Mouse (Mus musculus) heart, adult 8-10 months (tissue): ENCODE results near the gene Plcd3. TPM values are rescaled to one million over a fixed set of nuclear protein-coding genes. Genes with fewer than 3 reads are reported as not detected.

Source experiments
- DNase-seq: peaks from one replicate; pipeline ENCODE4 v3.0.0; 2022; ENCODE audit warnings: low spot score
- total RNA-seq, 4 experiments: library from RNA; stranded (reverse); gene quantifications; 2 replicates each; pipeline ENCODE4 v1.2.4; 2022

The Plcd3 gene
- total RNA-seq, 4 experiments from 2014 or later = 10.7 to 19.1 (median 12.1) TPM

DNA sequence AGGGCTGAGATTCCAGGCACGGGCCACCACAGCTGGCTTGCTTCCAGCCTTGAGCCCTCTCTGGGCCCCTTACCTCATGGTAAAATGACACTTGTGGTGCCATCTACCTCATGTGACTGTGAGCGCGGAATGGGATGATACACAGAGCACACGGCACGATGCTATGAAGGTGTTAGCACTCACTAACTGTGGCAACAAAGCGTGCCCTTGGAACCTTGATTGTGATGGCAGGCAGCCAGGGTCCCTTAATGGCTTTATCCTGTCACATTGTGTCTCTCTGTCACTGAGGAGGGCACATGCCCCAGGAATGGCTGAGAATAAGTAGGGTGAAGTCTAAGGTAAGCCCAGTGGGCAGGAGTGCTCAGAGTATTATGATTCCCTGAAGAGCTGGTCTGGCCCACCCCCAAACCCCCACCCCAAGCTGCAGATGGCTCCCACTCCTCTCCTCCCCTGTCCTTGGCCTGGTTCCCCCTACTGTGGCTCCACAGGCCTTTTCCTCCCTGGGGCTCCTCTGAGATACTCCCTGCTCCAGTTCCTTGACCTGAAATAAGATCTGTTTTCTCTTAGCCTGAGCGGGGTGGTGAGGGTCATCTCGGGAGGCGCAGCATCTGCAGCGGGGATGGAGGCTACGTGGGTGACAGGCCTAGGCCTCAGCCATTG lies 2.8 kb downstream of the Plcd3 start:
- DNase-seq = no peak

DNA sequence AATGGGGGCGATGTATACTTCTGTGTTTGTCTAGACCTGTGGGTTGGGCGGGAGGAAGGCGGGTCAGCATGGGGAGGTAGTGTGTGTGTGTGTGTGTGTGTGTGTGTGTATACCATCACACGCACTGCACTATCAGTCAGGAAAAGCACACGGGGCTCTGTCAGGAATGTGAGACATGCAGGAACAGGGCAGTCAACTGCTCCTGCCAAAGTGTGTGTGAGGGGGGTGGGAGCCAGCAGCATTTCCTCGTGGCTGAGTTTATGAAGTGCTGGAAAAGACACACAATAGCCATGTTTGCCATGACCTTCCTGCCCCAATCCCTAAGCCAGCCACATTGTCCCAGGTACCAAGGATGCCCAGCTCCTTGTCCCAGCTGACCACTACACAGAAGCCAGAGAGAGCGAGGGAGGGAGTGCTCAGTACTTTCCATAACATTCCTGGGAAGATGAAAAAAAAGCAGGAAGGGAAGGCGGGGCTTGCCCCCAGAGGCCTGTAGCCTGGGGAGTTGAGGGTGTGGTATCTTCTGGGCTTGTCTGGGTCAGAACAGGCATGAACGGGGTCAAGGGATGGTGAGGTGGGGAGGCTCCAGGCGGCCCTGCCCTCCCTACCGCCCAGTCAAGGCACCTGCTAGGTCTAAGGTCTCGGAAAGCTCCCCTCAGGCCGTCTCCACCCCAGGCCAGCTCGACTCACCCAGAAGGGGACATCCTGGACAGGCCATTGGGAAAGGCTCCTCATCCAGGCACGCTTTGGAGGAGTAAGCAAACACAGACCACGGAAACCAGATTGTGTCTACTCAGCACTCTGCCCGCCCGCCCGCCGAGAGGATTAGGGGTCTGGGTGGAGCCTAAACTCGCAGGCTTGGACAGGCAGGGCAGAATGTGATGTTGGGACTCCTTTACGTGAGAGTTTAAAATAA lies 4.2 kb downstream of the Plcd3 start:
- DNase-seq = no peak

DNA sequence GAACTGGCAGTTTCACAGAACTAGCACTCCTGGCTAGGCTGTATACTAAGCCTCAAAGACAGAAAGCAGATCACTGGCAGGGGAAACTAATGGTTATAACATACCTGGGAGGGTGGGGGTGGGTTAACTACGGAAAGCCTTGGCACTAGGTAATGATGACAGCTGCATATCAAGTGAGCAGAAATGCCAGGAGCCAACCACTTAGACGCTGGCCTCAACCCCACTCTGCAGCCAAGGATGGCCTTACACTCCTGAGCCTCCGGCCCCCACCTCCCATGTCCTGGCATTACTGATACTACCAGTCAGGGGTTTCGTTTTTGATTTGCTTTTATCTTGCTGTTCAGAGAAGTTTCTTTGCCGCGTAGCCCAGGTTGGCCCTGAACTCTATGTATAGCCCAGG lies 5.7 kb downstream of the Plcd3 start:
- no peak for DNase-seq

DNA sequence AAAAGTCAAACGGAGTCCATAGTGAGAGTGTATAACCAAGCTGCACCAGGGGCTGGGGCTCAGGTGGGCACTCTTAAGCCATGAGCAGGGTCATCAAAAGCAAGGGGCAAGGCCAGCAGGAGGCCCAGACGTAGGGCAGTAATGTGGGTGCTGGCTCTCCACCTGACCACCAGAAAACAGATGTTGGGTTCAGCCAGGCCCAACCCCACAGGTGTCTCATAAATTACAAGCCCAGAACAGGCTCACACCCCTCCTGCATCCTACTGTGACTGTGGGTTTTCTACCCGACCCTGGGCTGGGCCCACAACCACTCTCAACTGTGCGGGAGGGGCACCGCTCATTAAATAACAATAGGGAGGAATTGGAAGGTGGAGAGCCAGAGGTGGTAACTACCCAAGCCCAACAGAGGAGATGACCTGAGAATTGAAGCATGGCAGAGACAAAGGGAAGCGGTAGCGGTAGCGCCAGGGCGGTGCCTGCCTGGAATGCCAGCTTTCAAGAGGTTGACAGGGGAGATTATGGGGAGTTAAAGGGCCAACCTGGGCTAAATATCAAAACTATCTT lies 6.3 kb downstream of the Plcd3 start:
- DNase-seq = no peak

DNA sequence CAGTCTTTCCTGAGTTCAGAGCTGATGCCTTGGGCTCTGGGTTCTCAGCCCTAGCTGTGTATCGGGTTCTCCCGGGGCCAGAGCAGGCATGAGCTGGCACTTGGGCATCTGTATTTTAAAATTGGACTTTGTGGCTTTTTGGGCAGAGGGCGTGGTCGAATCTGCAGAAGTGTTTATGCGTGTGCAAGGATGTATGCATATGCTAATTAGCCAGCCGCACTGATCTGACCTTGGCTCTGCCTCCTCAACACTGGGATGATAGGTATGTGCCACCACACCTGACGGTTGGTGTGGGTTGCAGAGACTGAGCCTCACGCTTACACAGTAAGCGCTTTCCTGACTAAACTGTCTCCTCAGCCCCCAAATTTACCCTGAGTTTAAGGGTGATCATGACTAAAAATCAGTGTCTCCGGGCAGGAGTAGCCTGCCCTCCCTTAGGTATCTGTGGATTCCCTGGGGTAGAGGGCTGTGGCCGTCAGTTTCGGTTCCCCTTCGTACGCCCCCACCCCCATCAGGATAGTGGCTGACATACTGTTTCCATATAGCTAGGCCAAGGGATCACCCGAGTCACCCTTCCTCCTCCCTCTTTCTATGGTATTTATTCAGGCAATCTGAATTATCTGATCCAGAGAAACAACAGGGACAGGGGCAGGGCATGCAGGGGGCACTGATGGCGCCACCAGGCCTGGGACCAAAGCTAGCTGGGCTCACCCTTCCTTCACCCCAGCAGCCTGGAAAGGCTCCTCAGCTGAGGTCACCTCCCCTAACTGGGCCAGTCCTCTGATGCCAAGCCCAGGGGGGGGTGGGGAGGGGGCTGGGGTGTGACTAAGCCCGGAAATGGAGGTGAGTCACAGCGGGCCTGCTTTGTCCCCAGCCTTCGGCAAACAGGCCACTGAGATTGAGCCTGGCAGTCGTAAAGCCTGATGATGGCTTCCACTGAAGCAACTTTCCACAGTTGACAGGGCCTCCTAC lies 7.3 kb downstream of the Plcd3 start:
- no peak for DNase-seq

DNA sequence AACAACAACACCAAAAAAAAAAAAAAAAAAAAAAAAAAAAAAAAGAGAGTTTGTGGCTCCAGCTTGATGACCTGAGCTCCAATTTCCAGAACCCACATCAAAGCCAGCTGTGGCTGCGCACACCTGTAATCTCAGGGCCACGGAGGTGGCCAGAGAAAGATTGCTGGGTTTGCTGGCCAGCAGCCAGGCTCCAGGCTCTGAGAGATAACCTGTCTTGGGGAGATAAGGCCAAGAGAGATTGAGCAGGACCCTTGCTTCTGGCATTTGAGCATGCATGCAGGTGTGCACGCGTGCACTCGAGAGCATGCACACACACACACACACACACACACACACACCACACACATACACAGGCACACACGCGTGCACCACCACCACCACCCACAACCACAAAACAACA lies 8.2 kb downstream of the Plcd3 start:
- DNase-seq = no peak

DNA sequence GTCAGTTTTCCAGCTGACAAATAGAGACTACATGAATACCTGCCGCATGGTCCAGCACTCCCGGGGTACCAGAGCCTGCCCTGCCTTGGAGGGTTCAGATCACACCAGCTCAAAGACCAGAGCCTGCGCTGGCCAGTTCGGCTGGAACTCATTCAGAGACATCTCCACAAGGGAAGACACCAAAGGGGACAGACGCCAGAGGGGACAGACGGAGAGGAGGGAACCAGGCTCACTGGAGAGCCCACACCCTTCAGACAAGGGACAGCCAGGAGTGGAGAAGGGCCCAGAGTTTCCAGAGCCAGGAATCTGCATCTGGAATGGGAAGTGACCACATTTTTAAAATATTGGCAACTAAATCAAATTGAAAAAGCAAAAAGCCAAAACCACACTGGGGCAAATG lies 19.8 kb downstream of the Plcd3 start:
- no peak for DNase-seq

DNA sequence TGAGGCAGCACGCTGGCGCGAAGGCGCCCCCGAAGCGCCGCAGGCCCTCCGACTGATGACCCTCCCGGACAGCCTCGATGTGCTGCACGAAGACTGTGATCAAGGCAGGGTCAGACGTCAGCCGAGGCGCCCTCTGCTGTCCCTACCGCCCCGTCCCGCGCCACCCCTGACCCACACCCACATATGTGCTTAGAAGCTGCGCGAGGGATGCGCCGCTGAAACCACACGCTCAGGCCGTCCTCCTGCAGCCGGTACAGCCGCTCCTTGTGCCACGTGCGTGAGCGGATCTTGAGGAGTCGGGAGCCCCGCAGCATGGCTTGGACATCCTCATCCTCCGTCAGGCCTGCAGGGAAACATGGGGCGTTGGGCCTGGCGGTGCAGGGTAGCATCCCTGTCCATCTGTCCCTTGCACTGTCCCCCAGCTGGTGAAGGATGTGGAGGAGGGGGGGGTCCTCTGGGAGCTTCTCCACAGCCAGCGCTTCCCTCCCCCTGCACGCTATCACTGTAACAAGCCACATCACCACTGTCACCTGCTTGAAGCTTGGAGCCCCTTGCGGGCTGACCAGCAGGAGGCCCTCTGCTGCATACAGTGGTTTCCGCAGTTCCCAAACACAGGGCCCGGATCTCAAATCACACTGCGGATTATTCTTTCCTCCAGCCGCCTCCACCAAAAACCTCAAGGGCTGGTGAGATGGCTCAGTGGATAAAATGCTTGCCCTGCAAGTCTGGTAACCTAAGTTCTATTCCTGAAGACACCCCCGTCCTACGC lies 21.0 kb downstream of the Plcd3 start:
- no peak for DNase-seq

DNA sequence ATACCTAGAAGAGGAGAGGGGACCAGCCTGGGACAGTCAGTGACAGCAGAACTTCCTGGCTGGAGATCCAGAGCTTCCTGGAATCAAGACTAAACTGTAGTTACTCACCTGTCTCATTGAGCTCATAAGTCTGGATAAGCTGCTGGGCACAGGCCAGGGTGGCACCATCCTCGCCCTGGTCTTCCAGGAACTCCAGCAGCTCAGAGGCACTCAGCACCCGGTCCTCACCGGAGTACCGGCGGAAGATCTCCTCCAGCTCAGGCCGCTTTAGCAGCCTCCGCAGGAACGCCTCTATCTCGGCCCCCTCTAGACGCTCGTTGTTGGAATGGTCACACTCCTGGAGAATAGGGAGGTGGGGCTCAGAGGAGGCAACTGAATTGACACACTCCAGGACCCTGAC lies 23.3 kb downstream of the Plcd3 start:
- no peak for DNase-seq

DNA sequence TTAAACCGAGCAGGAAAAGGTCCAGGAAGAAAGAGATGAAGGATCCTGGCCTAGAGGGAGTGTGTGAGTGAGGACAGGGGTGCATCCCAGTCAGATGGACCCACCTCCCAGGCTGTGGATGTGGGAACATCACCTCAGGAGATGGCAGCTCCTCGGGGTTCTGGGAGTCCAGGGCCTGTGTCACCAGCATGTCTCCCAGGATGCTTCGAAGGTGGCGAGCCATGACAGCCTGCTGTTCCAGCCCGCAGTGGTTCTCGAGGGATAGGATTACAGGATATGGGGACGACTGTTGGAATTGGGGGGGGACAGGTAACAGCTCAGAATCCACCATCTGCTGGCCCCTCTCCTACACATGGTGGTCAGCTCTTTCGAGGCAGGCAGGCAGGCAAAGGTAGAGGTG lies 24.9 kb downstream of the Plcd3 start:
- no peak for DNase-seq

DNA sequence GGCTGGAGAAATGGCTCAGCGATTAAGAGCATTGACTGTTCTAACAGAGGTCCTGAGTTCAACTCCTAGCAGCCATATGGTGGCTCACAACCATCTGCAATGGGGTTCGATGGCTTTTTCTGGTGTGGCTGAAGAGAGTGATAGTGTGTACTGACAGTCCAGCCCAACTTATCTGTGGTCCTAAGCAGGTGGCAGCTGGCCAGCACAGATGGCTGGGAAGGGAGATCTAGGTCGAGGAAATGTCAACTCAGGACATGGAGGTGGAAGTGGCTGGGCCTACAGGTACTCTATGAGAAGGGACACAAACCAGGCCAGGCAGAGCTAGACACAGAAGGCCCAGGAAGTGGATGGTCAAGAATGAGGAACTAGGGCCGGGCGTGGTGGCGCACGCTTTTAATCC lies 25.4 kb downstream of the Plcd3 start:
- DNase-seq = no peak

DNA sequence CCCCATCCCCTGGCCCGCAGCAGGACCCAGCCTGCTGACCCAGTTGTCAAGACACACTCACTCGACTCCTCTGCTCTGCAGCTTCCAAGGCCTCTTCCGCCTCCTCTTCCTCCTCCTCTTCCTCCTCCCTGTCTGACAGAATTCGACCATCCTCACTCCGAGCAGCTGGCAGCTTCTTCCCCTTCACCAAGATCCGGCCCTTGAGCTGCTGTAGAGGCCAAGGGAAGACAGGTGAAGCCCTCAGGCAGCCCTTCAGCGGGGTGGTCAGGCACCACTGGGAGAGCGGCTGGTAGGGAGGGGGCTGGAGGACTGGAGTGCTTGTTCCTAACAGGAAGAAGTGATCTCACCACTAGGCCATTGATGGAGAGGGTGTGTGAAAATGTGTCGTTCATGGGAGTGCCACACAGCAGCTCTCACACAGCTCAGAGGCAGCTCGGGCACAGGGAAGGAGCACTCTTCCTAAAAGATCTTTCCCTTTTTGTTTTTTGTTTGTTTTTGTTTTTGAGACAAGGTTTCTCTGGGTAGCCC lies 26.6 kb downstream of the Plcd3 start:
- DNase-seq = no peak

DNA sequence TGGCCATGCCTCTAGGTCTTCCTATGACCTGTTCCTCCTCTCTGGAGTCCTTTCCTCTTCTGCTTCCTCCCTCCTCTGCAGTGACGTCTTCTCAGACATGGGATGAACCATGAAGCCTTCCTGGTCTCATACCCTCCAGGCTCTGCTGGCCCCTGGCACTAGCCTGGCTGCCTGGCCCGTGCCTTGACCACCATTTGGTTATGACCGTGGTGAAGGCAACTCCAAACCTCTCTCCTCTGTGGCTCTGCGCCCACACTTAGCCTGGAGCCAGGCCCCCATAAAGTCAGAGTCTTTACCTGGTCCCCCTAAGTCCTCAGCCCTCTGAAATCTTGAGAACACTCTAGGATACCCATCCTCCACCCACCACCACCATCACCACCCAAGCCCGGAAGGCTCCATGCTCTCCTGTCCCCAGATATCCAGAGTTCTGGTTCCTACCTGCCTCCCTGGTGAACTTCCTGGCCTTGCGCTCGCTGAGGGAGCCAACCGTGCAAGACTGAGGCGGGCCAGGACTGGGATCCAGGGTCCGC lies 27.3 kb downstream of the Plcd3 start:
- DNase-seq = no peak

DNA sequence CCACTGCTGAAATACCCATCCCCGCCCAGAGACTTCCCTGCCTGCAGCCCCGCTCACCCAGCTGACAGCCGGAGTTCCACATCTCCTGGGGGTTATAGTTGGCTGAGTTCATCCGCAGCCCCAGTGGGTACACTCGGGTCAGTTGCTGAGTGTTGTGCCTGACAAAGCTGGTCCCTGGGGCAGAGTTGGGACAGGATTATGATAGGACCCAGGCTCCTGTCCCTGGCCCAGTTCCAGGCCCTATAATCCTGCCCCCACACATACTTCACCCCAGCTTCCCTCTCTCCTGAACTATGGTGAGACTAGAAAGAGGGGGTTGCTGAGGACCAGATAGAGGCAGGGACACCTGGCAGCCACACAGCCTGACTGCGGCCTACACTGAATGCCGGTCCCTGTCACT lies 27.8 kb downstream of the Plcd3 start:
- no peak for DNase-seq

DNA sequence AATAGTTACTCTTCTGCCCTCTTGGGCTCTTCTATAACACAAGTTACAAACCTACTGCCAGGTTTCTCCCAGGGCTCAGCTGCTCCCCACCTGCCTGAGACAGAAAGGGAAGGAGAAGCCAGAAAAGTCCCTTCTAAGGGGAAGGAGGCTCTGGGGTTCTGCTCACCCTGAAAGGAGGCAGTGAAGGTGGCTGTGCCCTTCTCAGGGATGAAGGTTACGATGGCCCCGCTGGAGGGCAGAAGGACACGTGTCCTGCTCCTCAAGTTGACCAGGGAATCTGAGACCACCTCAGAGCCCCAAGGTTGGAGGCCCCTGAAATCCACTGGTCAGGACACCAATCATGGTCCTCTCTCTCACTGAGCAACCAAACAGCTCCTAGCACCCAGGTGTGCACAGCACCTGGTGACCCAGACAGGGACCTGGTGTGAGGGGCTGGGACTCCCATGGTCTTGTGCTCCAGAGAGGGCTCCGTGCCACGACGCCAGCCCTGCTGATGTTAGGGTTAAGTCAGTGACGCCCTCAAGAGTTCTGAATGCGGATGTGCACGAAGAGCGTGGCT lies 31.1 kb downstream of the Plcd3 start:
- no peak for DNase-seq

DNA sequence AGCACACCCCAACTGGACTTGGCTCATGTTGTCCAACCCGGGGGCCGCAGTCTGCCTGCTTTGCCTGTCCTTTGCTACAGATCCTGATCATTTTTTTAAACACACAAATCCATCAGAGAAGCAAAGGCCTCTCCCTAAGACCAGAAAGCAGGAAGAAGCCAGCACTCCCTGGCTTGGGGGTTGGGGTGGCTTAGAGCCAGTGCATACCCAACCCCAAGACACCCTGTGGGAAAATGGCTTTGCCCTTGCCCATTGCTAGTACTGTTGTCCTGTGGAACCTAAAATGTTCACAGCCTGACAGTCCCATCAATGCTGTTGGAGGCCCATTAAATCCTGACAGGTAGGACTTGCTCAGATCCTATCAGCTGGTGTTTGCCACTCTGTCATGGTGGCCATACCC lies 31.7 kb downstream of the Plcd3 start:
- DNase-seq = no peak

DNA sequence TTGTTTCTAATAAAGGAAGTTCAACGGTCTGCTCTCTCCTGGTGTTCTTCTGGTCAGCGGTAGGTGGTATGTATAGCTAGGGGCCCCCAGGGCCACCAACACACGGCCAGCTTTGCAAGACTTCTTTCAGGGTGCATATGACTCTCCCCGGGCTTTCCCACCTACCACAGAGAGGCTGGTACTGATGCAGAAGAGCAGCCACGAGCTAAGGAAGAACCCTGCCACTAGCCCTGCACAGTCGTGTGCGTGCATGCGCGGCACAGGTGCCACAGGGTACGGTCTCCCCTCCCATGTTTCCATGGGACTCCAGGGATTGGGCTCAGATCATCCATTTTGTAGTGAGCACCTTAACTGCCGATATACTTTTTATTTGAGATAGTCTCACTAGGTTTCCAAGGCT lies 32.6 kb downstream of the Plcd3 start:
- no peak for DNase-seq

DNA sequence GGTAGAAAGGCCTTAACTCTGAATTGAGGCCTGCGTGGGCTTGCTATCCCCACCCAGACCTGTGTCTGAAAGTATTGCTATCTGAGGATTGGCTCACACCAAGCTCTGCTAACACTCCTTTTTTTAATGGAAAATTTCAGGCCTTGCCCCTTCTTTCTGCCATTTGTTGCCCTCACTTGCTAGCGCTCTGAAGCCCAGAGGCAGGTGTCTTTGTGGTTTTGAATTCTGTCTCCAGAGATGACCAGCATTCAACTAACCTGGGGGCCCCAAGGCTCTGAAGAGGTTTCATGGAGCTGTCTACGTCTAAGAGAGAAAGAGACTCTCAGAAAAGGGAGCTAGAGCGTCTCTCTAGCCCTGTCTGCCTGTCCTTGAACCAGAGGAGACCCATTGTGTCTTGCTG lies 33.2 kb downstream of the Plcd3 start:
- no peak for DNase-seq

DNA sequence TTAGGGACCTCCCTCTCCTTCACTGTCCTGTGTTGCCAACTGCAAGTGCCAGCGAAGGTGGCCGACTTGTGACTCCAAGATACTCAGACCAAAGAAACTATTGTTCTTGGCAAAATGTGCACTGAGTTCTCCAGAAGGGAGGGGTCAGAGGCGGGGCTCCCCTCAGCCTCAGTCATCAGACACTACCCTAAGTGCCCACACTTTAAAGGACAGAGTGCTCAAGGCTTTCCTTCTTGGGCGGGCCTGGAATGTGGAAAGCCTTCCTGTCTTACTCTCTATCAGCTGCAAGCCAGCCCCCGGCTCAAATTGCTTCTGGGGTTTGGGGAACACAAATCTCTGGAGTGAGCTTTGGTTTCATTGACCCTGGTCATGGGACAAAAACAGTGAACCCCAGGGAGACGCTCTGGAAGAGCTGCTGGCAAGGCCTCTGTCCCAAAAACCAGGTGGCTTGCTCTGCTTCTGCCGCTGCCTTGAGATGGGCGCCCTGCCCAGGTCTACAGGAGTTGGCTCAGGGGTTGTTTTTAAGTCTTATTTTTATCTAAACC lies 33.9 kb downstream of the Plcd3 start:
- no peak for DNase-seq

DNA sequence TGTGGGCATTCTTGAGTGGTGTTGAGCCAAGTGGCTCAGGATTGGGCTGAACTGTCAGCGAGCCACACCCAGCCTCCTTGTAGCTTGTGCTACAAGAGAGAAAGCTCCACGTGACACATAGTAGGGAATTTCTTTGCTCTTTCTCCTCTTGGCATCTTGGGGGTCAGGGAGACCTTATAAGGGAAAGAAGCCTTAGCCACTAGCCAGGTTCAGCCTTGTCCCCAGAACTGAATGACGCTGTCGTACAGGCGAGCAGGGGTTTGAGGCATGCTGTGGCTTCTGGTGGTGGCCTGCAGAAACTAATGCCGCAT lies 34.5 kb downstream of the Plcd3 start:
- no peak for DNase-seq
